In genomic region chr1:88226670-88227379, GRCm38 (mm10) we compare ENCODE assay signal across 10 mouse cellular contexts. TPM values are rescaled to one million over a fixed set of nuclear protein-coding genes. Genes with fewer than 3 reads are reported as not detected.
DNase-seq lines count a peak whose midpoint lies in the region; ATAC-seq and TF ChIP-seq lines count a peak whose summit lies in the region.
"Had no signal": no experiment of that assay in that cellular context is flagged by ENCODE, and none has a peak within 500 bp of the region (broad histone marks: within the 10 kb centered on the region; RNA-seq: fewer than 3 reads in every experiment).

TSS of gene Mroh2a (plus strand) at chr1:88226986.

- H3K79me2 ChIP-seq in liver, adult 2 months (ENCODE audit: control insufficient read depth, insufficient read depth, low read length) = no peaks in the 10 kb centered on the region
- no peaks in the 10 kb centered on the region for H3K79me2 ChIP-seq in heart, adult 2 months (replicated peaks; ENCODE audit: control insufficient read depth, insufficient read depth, low read length)

- H3K27ac ChIP-seq in liver, adult 2 months (replicated peaks; ENCODE audit: insufficient read depth, low read depth, low read length) = no peak within 1 kb of the TSS
- H3K27ac ChIP-seq in heart, adult 2 months = no peak within 1 kb of the TSS
- no peak within 1 kb of the TSS for H3K27ac ChIP-seq in intestine, embryonic 15.5 days

- no peak for TF ChIP-seq POLR2A in liver, adult 2 months (IDR thresholded peaks at IDR 0.05; ENCODE audit: extremely low read depth, insufficient read depth, low read length)
- TF ChIP-seq POLR2A in heart, adult 2 months (IDR thresholded peaks at IDR 0.05; ENCODE audit: insufficient read depth, low read depth, low read length) = no peak

- peaks cover 2% of the 10 kb centered on the region; the same call in 1 of the 2 replicates for H3K4me1 ChIP-seq in liver, adult 2 months (ENCODE audit: control insufficient read depth, insufficient read depth, low read length)
- no peaks in the 10 kb centered on the region for H3K4me1 ChIP-seq in heart, adult 2 months (ENCODE audit: control insufficient read depth, insufficient read depth, low read length)
- no peaks in the 10 kb centered on the region for H3K4me1 ChIP-seq in intestine, embryonic 15.5 days (replicated peaks)

- no peak for TF ChIP-seq CTCF in liver, adult 2 months (IDR thresholded peaks at IDR 0.05; ENCODE audit: low read depth, low read length)
- no peak for TF ChIP-seq CTCF in heart, adult 2 months (IDR thresholded peaks at IDR 0.05)

- intact Hi-C loops in heart, adult 2 months (cut with DNase I) = no loop called here

- H3K36me3 ChIP-seq in liver, adult 2 months (ENCODE audit: control insufficient read depth, insufficient read depth, low read length) = no peaks in the 10 kb centered on the region
- H3K36me3 ChIP-seq in heart, adult 2 months (ENCODE audit: control insufficient read depth, insufficient read depth, low read length) = no peaks in the 10 kb centered on the region
- no peaks in the 10 kb centered on the region for H3K36me3 ChIP-seq in intestine, embryonic 15.5 days

- 52% methylated on average over 5 of the region's 5 CpGs for WGBS in liver, adult 2 months
- WGBS in heart, adult 2 months = 39% methylated on average over 5 of the region's 5 CpGs
- WGBS in intestine, embryonic 15.5 days = 54% methylated on average over 5 of the region's 5 CpGs

- DNase-seq in liver, adult 2 months (ENCODE audit: extremely low read depth, low read depth, low spot score) = peak; percentile 60
- no peak for DNase-seq in liver
- peak; percentile 9 to 10 for DNase-seq in gastrocnemius, adult 8-10 months (ENCODE audit: low spot score in 2 of 2)
- peak; percentile 33 to 50 for DNase-seq in heart, adult 2 months
- DNase-seq in c-Kit-positive CD71-positive TER-119-positive erythroid progenitor cells, embryonic 14.5 days (ENCODE audit: low spot score) = no peak
- DNase-seq: embryo, embryonic 11 days; thymus, postnatal 25 days had no signal

- peaks cover 26% of the 10 kb centered on the region; the same call in 1 of the 2 replicates for H3K9me3 ChIP-seq in intestine, embryonic 15.5 days

- H3K27me3 ChIP-seq in liver, adult 2 months (ENCODE audit: control insufficient read depth, insufficient read depth, low read length) = no peaks in the 10 kb centered on the region
- no peaks in the 10 kb centered on the region for H3K27me3 ChIP-seq in heart, adult 2 months (ENCODE audit: control insufficient read depth, insufficient read depth, low read length)
- no peaks in the 10 kb centered on the region for H3K27me3 ChIP-seq in intestine, embryonic 15.5 days (replicated peaks)

- TF ChIP-seq EP300 in heart, adult 2 months (IDR thresholded peaks at IDR 0.05; ENCODE audit: insufficient read depth, low read depth, low read length) = no peak

- peak; percentile 52 for ATAC-seq in megakaryocyte progenitor cell, adult 5-6 weeks (replicated peaks; ENCODE audit: poor library complexity)
- no peak for ATAC-seq in intestine, embryonic 15.5 days

- no peak within 1 kb of the TSS for H3K4me3 ChIP-seq in liver, adult 2 months (ENCODE audit: insufficient read depth, low read depth, low read length)
- H3K4me3 ChIP-seq in heart, adult 2 months = no peak within 1 kb of the TSS
- H3K4me3 ChIP-seq in intestine, embryonic 15.5 days (replicated peaks) = no peak within 1 kb of the TSS

- H3K9ac ChIP-seq in liver, adult 2 months (ENCODE audit: low read depth, low read length) = no peak within 1 kb of the TSS
- H3K9ac ChIP-seq in heart, adult 2 months (ENCODE audit: low read depth, low read length) = no peak within 1 kb of the TSS
- H3K9ac ChIP-seq in intestine, embryonic 15.5 days = no peak within 1 kb of the TSS

- H3K4me2 ChIP-seq in intestine, embryonic 15.5 days (replicated peaks) = no peak within 1 kb of the TSS
- H3K4me2 ChIP-seq: midbrain, embryonic 11.5 days had no signal

RNA-seq across cellular contexts. Expression of gene Mroh2a, which starts in this region (rescaled TPM):
- 0.27 and 1.0 TPM in 2 replicates for total RNA-seq in liver, adult 2 months (2014; rRNA removed)
- polyA plus RNA-seq in liver, adult 2 months (2012; rRNA removed) = 0.77 and 0.82 TPM in 2 replicates
- not detected for total RNA-seq in gastrocnemius, adult 8-10 months (2022)
- under 1 TPM in 1 of 2 experiments, not detected in 1; 0.13 TPM for total RNA-seq in heart, adult 2 months (2021)
- polyA plus RNA-seq in heart, adult 2 months (2012; rRNA removed) = 0.06 TPM in 2 replicates
- 0.39 and 1.1 TPM in 2 replicates for total RNA-seq in megakaryocyte progenitor cell, adult 5-6 weeks (2015)
- total RNA-seq in megakaryocyte progenitor cell, adult 5-6 weeks (2017) = 0.10 and 0.17 TPM in 2 replicates
- 0.88 and 1.0 TPM in 2 replicates for polyA plus RNA-seq in intestine, embryonic 15.5 days (2015; fragmentation: Nextera tagmentation; extraction: Ambion mirVana)

Comparison
In these comparisons a context has a peak if more than half of its experiments do, and no peak if none do; other contexts are left out.
1. Peak in DNase-seq in gastrocnemius, adult 8-10 months; RNA of the gene not detected or under 1 TPM.
2. Peak in DNase-seq in heart, adult 2 months; RNA of the gene not detected or under 1 TPM.